Mouse (Mus musculus) retina, adult 2 months (tissue): ENCODE measurements around the gene Vmn1r124.
"Not testable (repeated sequence)": the region's sequence is repeated elsewhere in the genome, so short reads cannot be mapped to it uniquely, and the experiment has no call there.

Experiments
- DNase-seq: peaks from one replicate; pipeline ENCODE4 v3.0.0-alpha.2; 2012; ENCODE audit warnings: low read depth, low spot score

The Vmn1r124 gene

DNA sequence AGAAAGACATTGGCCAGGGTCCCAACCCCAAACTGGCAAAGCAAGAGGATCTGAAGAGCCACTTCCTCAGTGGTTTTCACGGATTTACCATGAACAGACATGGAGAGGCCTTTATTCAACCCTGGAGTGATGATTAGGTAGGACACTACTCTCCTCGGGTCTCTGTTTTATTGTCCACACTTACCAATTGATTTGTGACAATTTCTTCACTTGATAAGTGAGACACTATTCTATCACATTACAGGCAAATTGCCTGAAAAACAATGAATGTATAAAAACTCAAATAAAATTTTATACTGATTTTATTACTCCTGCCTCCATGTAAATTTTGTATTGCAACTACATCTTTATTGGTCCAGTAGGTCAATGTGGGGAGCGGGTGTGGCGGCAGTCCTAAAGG lies at the start of gene Vmn1r124:
Gene Vmn1r124, minus strand, starts transcription at position 101 of the 400 bp plus-strand sequence.
- DNase-seq: not testable (repeated sequence)

GRCm38 (mm10) chr7:21301367-21301766 lies 41.0 kb upstream of the Vmn1r124 start, which contains the start of gene Vmn1r126:
Gene Vmn1r126, minus strand, starts transcription at chr7:21301467.
- not testable (repeated sequence) for DNase-seq

DNA sequence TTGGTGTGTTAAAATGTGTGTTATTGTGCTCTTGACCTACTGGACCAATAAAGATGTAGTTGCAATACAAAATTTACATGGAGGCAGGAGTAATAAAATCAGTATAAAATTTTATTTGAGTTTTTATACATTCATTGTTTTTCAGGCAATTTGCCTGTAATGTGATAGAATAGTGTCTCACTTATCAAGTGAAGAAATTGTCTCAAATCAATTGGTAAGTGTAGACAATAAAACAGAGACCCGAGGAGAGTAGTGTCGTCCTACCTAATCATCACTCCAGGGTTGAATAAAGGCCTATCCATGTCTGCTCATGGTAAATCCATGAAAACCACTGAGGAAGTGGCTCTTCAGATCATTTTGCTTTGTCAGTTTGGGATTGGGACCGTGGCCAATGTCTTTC lies 11.5 kb upstream of the Vmn1r124 start, which contains the start of gene Vmn1r125:
Gene Vmn1r125, plus strand, starts transcription at position 301 of the 400 bp plus-strand sequence.
- not testable (repeated sequence) for DNase-seq
